Mouse (Mus musculus) telencephalon, adult 2 months (tissue): Measurements from ENCODE around the gene Hoxb4.

ENCODE experiments used
- DNase-seq: peaks from one replicate; pipeline ENCODE4 v3.0.0-alpha.2; 2011; ENCODE audit warnings: low read depth, low spot score

Gene Hoxb4

GRCm38 (mm10) chr11:96317608-96318367 lies at the start of gene Hoxb4:
Gene Hoxb4 (plus strand): TSS chr11:96318267.
- DNase-seq: no peak

GRCm38 (mm10) chr11:96269869-96270268 lies 48.2 kb upstream of the Hoxb4 start:
- no peak for DNase-seq

GRCm38 (mm10) chr11:96270996-96271540 lies 47.0 kb upstream of the Hoxb4 start, which contains the start of gene Hoxb9:
Gene Hoxb9 (plus strand): TSS chr11:96271457.
- DNase-seq: no peak

- no peak for DNase-seq
Observed at GRCm38 (mm10) chr11:96271541-96272011, 46.5 kb upstream of the Hoxb4 start.

GRCm38 (mm10) chr11:96272024-96272921 lies 45.8 kb upstream of the Hoxb4 start:
- no peak for DNase-seq

- no peak for DNase-seq
Observed at GRCm38 (mm10) chr11:96274428-96274827, 43.6 kb upstream of the Hoxb4 start.

- DNase-seq: no peak
Observed at GRCm38 (mm10) chr11:96275896-96276295, 42.2 kb upstream of the Hoxb4 start.

GRCm38 (mm10) chr11:96277151-96278044 lies 40.7 kb upstream of the Hoxb4 start:
- no peak for DNase-seq

- no peak for DNase-seq
Observed at GRCm38 (mm10) chr11:96278324-96278723, 39.7 kb upstream of the Hoxb4 start.

GRCm38 (mm10) chr11:96278773-96279172 lies 39.3 kb upstream of the Hoxb4 start:
- DNase-seq: peak; percentile 71

GRCm38 (mm10) chr11:96279421-96280233 lies 38.4 kb upstream of the Hoxb4 start:
- DNase-seq: no peak

GRCm38 (mm10) chr11:96280399-96281378 lies 37.4 kb upstream of the Hoxb4 start:
- DNase-seq: no peak

GRCm38 (mm10) chr11:96281396-96281795 lies 36.7 kb upstream of the Hoxb4 start:
- DNase-seq: no peak

GRCm38 (mm10) chr11:96281855-96282570 lies 36.1 kb upstream of the Hoxb4 start, which contains the start of gene Hoxb8:
Gene Hoxb8 (plus strand): TSS chr11:96281905.
- no peak for DNase-seq

- DNase-seq: no peak
Observed at GRCm38 (mm10) chr11:96282795-96283430, 35.2 kb upstream of the Hoxb4 start.

GRCm38 (mm10) chr11:96284041-96284749 lies 33.9 kb upstream of the Hoxb4 start:
- no peak for DNase-seq
